Mouse (Mus musculus) lung, adult 2 months (tissue): Measurements from ENCODE around the gene 5730596B20Rik.

Experiments used
- CTCF ChIP-seq: fragments of 200-500 bp; IDR thresholded peaks from 2 replicates; pipeline ENCODE4 v1.5.1; 2011; ENCODE audit warnings: mild to moderate bottlenecking, low read length, control low read depth; ENCODE audit not compliant: insufficient read depth
- POLR2A ChIP-seq: fragments of 200-500 bp; IDR thresholded peaks from 2 replicates; pipeline ENCODE4 v1.6.1; 2011; ENCODE audit warnings: low read depth, mild to moderate bottlenecking, control low read depth, low read length, borderline replicate concordance; ENCODE audit errors: extremely low read depth

DNA sequence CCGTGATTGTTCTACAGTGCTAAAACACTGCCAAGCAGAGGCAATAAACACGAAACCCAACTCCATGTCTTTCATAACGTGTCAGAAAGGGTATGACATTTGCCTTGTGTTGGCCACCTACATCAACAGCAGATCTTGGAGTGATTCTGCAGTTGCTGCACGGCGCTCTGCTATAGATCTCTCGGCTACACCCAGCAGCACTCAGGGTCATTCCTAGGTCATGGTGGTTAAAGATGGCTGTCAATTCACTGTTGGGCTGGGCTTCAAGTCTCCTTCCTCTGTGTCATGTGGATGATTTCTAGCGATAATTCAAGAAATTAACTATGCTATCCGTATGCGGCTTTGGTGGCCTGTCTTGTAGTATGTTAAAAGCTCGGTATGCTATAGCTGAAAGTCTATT is 38.7 kb upstream of the 5730596B20Rik start:
- TF ChIP-seq CTCF (no peak), POLR2A (no peak)
